9 mouse cellular contexts compared by ENCODE assay signal in genomic region chr4:136696381-136696925, GRCm38 (mm10).
DNase-seq lines count a peak whose midpoint lies in the region; ATAC-seq and TF ChIP-seq lines count a peak whose summit lies in the region.
"Had no signal": no experiment of that assay in that cellular context is flagged by ENCODE, and none has a peak within 500 bp of the region (broad histone marks: within the 10 kb centered on the region; RNA-seq: fewer than 3 reads in every experiment).

No protein-coding gene starts in this region.

- TF ChIP-seq EP300 in lung, postnatal 0 days (IDR thresholded peaks at IDR 0.05), result no peak

- H3K27me3 ChIP-seq in heart, embryonic 11.5 days (ENCODE audit: control insufficient read depth, insufficient read depth, low read length), result peaks cover 9% of the 10 kb centered on the region; the same call in 1 of the 2 replicates
- no peaks in the 10 kb centered on the region for H3K27me3 ChIP-seq in lung, postnatal 0 days (replicated peaks; ENCODE audit: insufficient read depth, low read length)
- H3K27me3 ChIP-seq in small intestine, adult 2 months (ENCODE audit: control insufficient read depth, insufficient read depth, low read length), result no peaks in the 10 kb centered on the region
- H3K27me3 ChIP-seq: limb, embryonic 15.5 days had no signal

- no peaks in the 10 kb centered on the region for H3K36me3 ChIP-seq in heart, embryonic 11.5 days (ENCODE audit: control insufficient read depth, insufficient read depth, low read length)
- H3K36me3 ChIP-seq in lung, postnatal 0 days (ENCODE audit: insufficient read depth, low read length), result no peaks in the 10 kb centered on the region
- peaks cover 16% of the 10 kb centered on the region for H3K36me3 ChIP-seq in small intestine, adult 2 months (ENCODE audit: control insufficient read depth, insufficient read depth, low read length)

- no peak overlapping the region for H3K9ac ChIP-seq in heart, embryonic 11.5 days (ENCODE audit: low read depth, low read length)
- no peak overlapping the region for H3K9ac ChIP-seq in lung, postnatal 0 days (replicated peaks; ENCODE audit: low read depth)
- H3K9ac ChIP-seq: limb, embryonic 15.5 days had no signal

- no peak overlapping the region for H3K27ac ChIP-seq in heart, embryonic 11.5 days (ENCODE audit: low read depth, low read length)
- H3K27ac ChIP-seq in lung, postnatal 0 days (ENCODE audit: low read length), result no peak overlapping the region
- no peak overlapping the region for H3K27ac ChIP-seq in small intestine, adult 2 months (ENCODE audit: insufficient read depth, low read depth, low read length)
- H3K27ac ChIP-seq: limb, embryonic 15.5 days had no signal

- H3K4me1 ChIP-seq in heart, embryonic 11.5 days (ENCODE audit: control insufficient read depth, insufficient read depth, low read length), result no peaks in the 10 kb centered on the region
- no peaks in the 10 kb centered on the region for H3K4me1 ChIP-seq in lung, postnatal 0 days (ENCODE audit: insufficient read depth, low read depth, low read length)
- no peaks in the 10 kb centered on the region for H3K4me1 ChIP-seq in small intestine, adult 2 months (ENCODE audit: control insufficient read depth, insufficient read depth, insufficient read length, low read length)
- H3K4me1 ChIP-seq: limb, embryonic 15.5 days had no signal

- H3K9me3 ChIP-seq in heart, embryonic 11.5 days (replicated peaks; ENCODE audit: control insufficient read depth, low read length), result no peaks in the 10 kb centered on the region
- H3K9me3 ChIP-seq in lung, postnatal 0 days (ENCODE audit: low read length), result no peaks in the 10 kb centered on the region
- H3K9me3 ChIP-seq: limb, embryonic 15.5 days had no signal

- H3K4me3 ChIP-seq in heart, embryonic 11.5 days (ENCODE audit: low read depth, low read length), result no peak overlapping the region
- no peak overlapping the region for H3K4me3 ChIP-seq in lung, postnatal 0 days (ENCODE audit: low read depth, low read length)
- H3K4me3 ChIP-seq in small intestine, adult 2 months (ENCODE audit: low read depth, low read length), result no peak overlapping the region
- H3K4me3 ChIP-seq: limb, embryonic 15.5 days had no signal

- DNase-seq in heart, adult 18-20 months, result peak; percentile 24 to 73
- DNase-seq in MN1 (ENCODE audit: low spot score), result peak; percentile 19
- peak; percentile 72 for DNase-seq in cerebellum, adult 8-10 months
- DNase-seq in frontal cortex, postnatal 36 days (ENCODE audit: low spot score in 2 of 2), result peak; percentile 51 to 59
- peak; percentile 75 for DNase-seq in kidney, postnatal 10 days
- peak; percentile 49 for DNase-seq in lung, postnatal 0 days (ENCODE audit: low spot score)

- no peak for ATAC-seq in heart, embryonic 11.5 days (replicated peaks; ENCODE audit: insufficient number of reproducible peaks, low FRiP score, low TSS enrichment)
- ATAC-seq in lung, postnatal 0 days, result peak; percentile 30; the same call in 1 of the 2 replicates

- TF ChIP-seq POLR2A in small intestine, adult 2 months (IDR thresholded peaks at IDR 0.05; ENCODE audit: low read depth, low read length), result no peak

- no peak overlapping the region for H3K4me2 ChIP-seq in heart, embryonic 11.5 days
- H3K4me2 ChIP-seq in lung, postnatal 0 days (replicated peaks; ENCODE audit: low read depth, low read length), result no peak overlapping the region
- H3K4me2 ChIP-seq: limb, embryonic 15.5 days had no signal

- WGBS in heart, embryonic 11.5 days (ENCODE audit: insufficient replicate concordance), result 19% methylated on average over 5 of the region's 5 CpGs
- 22% methylated on average over 5 of the region's 5 CpGs for WGBS in lung, postnatal 0 days
- 20% methylated on average over 5 of the region's 5 CpGs for WGBS in small intestine, adult 2 months

- TF ChIP-seq CTCF in lung, postnatal 0 days (IDR thresholded peaks at IDR 0.05), result peak; percentile 97
- TF ChIP-seq CTCF in small intestine, adult 2 months (IDR thresholded peaks at IDR 0.05; ENCODE audit: extremely low read depth, insufficient read length, insufficient replicate concordance, low read depth, low read length), result peak; percentile 86

Comparison
In these comparisons a context has a peak if more than half of its experiments do, and no peak if none do; other contexts are left out.
1. DNase-seq: peak in every context shown above with its lines; median percentile 75 in kidney, postnatal 10 days; 72 in cerebellum, adult 8-10 months; 55 in frontal cortex, postnatal 36 days; 49 in lung, postnatal 0 days; 48 in heart, adult 18-20 months; 19 in MN1.